ENCODE assay signal across 8 mouse cellular contexts in the genomic region with DNA sequence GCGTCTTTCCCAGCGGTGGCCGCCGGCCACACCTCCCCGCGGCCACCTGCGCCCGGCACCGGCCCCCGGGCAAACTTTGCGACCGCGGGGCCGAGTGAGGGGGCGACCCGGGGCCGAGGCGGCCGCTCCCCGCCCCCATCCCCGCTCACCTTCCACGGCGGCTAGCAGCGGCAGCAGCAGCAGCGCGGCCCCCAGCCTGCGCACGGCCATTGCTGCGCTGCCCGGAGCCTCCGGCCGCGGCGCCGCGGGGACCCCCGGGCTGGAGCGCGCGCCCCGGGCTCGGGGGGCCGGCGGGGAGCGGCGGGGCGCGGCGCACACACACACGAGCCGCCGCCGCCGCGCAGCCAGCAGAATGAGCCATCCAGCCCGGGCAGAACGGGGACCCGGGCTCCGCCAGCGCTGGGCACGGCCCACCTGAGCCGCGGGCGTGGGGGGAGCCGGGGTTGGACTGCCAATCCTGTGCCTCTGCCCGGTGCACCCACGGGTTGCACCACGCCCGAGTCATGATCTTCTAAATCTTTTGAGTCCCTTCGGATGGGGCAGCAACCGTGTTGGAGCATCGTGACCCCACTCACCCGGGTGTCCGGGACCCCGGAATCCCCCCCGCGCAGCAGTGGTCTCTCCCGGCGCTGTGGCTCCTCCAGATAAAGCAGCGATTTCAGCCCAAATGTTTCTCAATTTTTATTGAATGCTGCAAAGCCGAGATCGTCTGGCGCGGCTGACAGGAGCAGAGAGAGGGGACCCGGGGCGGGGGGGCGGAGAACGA. TPM values are rescaled to one million over a fixed set of nuclear protein-coding genes. Genes with fewer than 3 reads are reported as not detected.
DNase-seq lines count a peak whose midpoint lies in the region.

TSS of gene Ephb2 (minus strand) at position 368 of the 766 bp plus-strand sequence.

- DNase-seq in adrenal gland, adult (ENCODE audit: inconsistent age in 2 of 2, low spot score in 1 of 2) = peak; percentile 81 to 96
- DNase-seq in embryo, embryonic 10 days (ENCODE audit: low spot score) = peak; percentile 81
- peak; percentile 53 for DNase-seq in gastrocnemius, postnatal 25 days
- DNase-seq in hindlimb bud, embryonic 11.5 days (ENCODE audit: extremely low spot score, low read depth, low spot score) = peak; percentile 20
- peak; percentile 74 for DNase-seq in left cerebral cortex, adult 18-20 months (ENCODE audit: low spot score in 2 of 2)
- peak; percentile 46 for DNase-seq in lung, postnatal 36 days
- peak; percentile 74 to 83 for DNase-seq in right cerebral cortex, adult 2 months (ENCODE audit: low spot score in 2 of 2)
- DNase-seq in urinary bladder, postnatal 36 days (ENCODE audit: low spot score in 2 of 2) = peak; percentile 69 to 70

RNA-seq across cellular contexts. Expression of gene Ephb2, which starts in this region (rescaled TPM):
- 1 to 10 TPM in 1 of 2 experiments, under 1 TPM in 1; 1.00 to 1.2 TPM for total RNA-seq in gastrocnemius, postnatal 25 days (2021)
- total RNA-seq in left cerebral cortex, adult 18-20 months (2021) = 10 to 100 TPM; 14.9 to 16.1 TPM

Comparison
In these comparisons a context has a peak if more than half of its experiments do, and no peak if none do; other contexts are left out.
1. Peak in every context shown above with its lines: DNase-seq.
2. RNA of gene Ephb2 (total RNA-seq): 14.9 to 16.1 TPM in left cerebral cortex, adult 18-20 months; 1.00 to 1.2 TPM in gastrocnemius, postnatal 25 days; every median in the first group is over 4 times any median in the second.
3. DNase-seq: peak in every context shown above with its lines; median percentile 88 in adrenal gland, adult; 81 in embryo, embryonic 10 days; 78 in right cerebral cortex, adult 2 months; 74 in left cerebral cortex, adult 18-20 months; 70 in urinary bladder, postnatal 36 days; 53 in gastrocnemius, postnatal 25 days; 46 in lung, postnatal 36 days; 20 in hindlimb bud, embryonic 11.5 days.